Mouse (Mus musculus) kidney, adult 9 months (tissue): ENCODE data around the gene Etnk1.
"Not testable (repeated sequence)": the region's sequence is repeated elsewhere in the genome, so short reads cannot be mapped to it uniquely, and the experiment has no call there.

Experiments
- DNase-seq: peaks from one replicate; pipeline ENCODE4 v3.0.0; 2022

The Etnk1 gene

GRCm38 (mm10) chr6:143171781-143172465, 4.9 kb downstream of the Etnk1 start:
- DNase-seq: no peak

DNA sequence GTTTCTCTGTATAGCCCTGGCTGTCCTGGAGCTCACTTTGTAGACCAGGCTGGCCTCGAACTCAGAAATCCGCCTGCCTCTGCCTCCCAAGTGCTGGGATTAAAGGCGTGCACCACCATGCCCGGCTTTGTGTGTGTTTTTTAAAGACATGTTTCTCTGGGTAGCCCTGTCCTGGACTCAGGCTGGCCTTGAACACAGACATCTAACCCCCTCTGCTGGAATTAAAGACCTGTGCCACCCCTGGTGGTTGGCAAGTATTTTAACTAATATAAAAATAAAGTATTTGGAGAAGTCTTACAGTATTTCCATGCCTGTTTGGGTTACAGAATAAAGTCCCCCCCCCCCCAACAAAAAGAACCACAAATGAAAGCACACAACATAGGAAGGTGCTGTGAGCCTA, 5.7 kb downstream of the Etnk1 start:
- not testable (repeated sequence) for DNase-seq

- DNase-seq: no peak
Observed at GRCm38 (mm10) chr6:143174226-143174625, 7.2 kb downstream of the Etnk1 start.

GRCm38 (mm10) chr6:143174906-143175656, 8.1 kb downstream of the Etnk1 start:
- peak; percentile 69 for DNase-seq

GRCm38 (mm10) chr6:143176076-143176475, 9.1 kb downstream of the Etnk1 start:
- no peak for DNase-seq

GRCm38 (mm10) chr6:143176591-143176990, 9.6 kb downstream of the Etnk1 start:
- no peak for DNase-seq

DNA sequence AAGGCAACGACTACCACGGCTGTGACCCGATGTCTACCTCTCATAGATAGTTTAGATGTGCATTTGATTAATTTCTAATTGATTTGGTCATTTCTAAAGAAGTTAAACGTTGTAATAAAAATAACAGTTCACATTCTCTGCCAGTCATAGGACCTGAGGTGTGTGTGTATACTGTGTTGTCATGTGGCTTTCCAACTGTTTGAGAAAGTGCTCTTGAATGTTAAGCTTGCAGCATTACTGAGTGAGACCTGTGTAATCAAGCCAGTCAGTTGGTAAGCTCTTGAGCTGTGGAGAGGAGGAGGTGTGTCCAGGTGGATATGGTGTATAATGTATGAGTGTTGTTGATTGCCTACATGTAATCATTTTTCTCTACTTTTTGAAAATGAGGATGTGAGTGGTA, 12.2 kb downstream of the Etnk1 start:
- DNase-seq: no peak

- DNase-seq: no peak
Observed at GRCm38 (mm10) chr6:143179733-143180132, 12.7 kb downstream of the Etnk1 start.

- no peak for DNase-seq
Observed at GRCm38 (mm10) chr6:143180511-143180910, 13.5 kb downstream of the Etnk1 start.

DNA sequence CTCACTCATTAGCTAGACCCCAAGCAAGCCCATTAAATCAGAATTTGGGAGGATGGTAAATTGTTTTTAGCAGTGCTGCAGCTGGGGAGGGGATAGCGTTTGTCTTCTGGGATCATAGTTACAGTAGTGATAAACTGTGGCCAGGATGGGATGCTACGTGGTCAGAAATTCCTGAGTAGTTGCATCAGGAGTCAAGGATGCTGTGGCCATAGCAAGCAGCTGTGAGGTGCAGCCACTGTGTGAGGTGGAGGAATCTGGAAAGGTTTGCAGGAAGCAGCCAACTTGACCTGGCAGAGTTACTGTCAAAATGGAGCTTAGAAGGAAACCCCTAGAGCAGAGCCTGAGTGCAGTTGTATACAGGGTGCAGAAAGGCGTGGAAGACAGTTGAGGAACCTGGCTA, 17.1 kb downstream of the Etnk1 start:
- no peak for DNase-seq

- DNase-seq: no peak
Observed at GRCm38 (mm10) chr6:143184745-143185144, 17.7 kb downstream of the Etnk1 start.

DNA sequence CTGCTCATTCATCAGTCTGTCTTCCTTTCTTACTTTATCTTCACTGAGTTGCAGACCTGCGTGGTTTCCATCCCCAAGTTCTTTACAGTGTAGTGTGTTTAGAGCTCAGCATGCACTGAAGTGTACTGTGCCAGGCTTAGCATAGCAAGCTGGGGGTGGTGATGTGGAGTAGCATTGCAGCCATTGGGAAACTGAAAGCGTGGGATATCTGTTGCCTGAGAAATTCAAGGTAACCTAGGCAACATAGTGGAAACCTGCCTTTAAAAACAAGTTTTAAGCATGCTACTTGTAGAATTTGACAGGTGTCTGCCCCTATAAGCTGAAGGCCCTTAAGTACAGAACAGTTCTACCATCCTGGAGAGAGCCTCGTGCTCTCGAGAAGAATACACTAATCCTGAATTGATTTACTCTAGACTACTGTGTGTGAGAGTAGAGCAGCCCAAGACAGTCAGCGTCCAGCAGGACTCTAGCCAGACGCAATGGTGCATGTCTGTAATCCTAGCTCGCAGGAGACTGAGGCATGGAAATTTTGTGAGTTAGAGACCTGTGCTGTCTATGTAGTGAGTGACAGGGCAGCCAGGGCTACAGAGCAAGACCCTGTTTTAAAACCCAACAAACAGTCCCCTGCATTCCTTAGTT, 23.9 kb downstream of the Etnk1 start:
- DNase-seq: no peak

- DNase-seq: no peak
Observed at GRCm38 (mm10) chr6:143191477-143192098, 24.6 kb downstream of the Etnk1 start.

DNA sequence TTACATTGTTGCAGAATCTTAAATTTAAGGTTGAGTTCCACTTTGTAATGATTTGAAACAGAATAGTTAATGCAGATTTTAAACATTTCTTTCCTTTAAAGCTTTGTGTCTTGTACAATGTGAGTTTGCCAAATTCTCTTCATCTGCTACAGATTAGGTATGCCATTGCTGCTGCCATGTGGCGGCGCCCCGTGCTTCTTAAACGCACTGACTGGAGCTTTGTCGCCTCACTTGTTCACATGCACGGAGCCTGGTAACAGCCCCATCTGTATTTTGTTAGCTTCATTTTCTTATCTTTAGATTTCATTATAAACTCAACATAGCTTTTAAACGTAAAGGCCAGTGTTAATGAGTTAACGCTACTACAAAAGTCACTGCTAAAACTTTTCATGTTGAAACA, 25.7 kb downstream of the Etnk1 start:
- no peak for DNase-seq

GRCm38 (mm10) chr6:143193166-143193565, 26.1 kb downstream of the Etnk1 start:
- DNase-seq: peak; percentile 42

- DNase-seq: no peak
Observed at GRCm38 (mm10) chr6:143193641-143194040, 26.6 kb downstream of the Etnk1 start.

GRCm38 (mm10) chr6:143197053-143197452, 30.0 kb downstream of the Etnk1 start:
- DNase-seq: no peak

DNA sequence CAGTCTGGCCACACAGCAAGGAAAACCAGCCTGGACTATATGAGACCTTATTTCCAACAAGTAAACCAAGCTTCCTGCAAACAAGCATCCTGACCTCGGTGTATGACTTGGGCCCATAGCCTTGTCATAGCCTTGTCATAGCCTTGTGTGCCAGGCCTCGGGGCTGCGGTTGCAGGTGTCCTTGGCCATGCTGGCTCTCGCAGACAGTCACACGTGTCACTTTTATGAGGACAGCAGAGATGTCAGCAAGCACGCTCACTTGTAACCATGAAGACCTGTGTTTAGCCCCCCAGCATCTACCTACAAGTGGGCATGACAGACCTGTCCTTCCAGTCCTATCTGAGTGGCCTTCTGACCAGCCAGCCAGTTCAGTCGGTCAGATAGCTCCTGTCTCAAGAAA, 31.4 kb downstream of the Etnk1 start:
- DNase-seq: no peak

DNA sequence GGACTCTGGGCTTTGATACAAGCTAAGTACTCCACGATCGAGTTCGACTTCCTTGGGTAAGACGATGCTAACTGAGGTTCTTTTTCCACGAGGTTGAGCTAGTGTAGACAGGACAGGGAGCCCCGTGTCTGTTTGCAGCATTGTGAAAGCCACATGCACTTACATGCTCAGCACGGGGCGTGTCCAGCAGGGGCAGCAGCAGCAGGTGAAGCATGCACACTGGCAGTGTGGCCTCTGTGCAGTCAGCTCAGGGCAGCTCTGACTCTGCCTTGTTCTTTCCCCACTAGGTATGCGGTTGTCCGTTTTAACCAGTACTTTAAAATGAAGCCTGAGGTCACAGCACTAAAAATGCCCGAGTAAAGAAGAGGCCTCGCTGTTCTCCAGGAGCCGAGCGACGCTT, 36.1 kb downstream of the Etnk1 start:
- no peak for DNase-seq

- DNase-seq: no peak
Observed at GRCm38 (mm10) chr6:143208880-143209279, 41.9 kb downstream of the Etnk1 start.

DNA sequence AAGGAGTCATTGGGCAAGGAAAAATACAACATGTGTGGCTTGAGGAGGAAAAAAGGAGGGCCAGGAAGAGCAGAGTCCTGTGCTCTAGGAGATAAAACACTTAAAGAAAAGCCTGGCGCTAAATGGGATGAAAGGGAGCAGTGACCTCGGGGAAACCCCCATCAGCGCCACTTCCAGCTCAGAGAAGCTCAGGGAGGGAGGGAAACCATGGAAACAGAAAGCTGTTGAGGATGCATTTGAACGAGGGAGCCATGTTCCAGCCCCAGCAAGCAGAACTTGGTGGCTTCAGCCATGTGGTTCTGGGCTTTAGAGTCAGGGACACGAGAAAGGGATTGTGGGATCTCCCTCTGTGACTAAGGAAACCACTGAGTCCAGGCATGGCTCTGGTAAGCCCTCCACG, 45.7 kb downstream of the Etnk1 start:
- no peak for DNase-seq

- no peak for DNase-seq
Observed at GRCm38 (mm10) chr6:143213461-143213860, 46.4 kb downstream of the Etnk1 start.

DNA sequence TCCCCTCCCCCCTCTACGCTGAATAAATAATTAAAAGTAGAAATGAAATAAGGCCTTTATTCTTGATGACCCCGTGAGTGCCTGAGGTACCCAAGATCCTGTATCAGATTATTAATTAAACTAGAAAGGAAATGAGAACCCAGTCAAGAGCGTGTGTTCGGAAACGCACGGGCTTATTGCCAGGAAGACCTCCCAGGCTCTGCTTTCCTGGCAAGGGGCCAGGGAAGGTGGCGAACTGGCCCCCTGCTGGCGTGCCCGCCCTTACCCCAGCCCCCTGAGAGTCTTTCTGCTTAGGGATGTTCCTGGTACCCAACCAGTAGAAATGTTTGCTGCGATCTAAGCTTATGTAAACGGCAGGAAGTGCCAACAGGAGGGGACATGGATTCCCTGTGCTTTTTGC, 49.2 kb downstream of the Etnk1 start:
- peak; percentile 30 for DNase-seq

- DNase-seq: peak; percentile 80
Observed at GRCm38 (mm10) chr6:143219347-143219746, 52.3 kb downstream of the Etnk1 start.
